Mouse (Mus musculus): ENCODE results near the gene Ankrd36.

Gene Ankrd36

DNA sequence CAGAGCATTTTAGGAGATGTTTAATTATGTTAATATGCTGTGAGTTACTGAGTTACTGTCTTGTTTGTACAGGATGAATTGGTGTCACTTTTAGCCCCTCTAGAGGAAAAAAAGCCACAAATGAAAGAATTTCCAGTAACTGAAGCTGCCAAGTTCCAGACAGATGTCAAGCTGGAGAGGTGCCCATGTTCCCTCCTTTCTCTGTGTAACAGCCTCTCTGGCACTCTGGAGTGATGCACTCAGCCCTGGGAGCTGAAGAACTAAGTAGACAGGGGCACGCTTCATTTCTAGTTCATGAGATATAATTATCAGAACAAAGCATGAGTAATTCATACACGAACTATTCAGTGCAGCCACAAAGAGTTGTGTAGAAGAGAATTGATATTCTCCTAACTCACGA, 45.0 kb downstream of the Ankrd36 start:
- in situ Hi-C loops (cut with MboI; ENCODE audit: unreplicated experiment in 2 of 2): loop anchor here (10.0 to 25.0 kb wide), 2 partner anchors 50 to 1673 kb away; partner anchors contain the start of gene Ankrd36 (in 1 of the 2)

DNA sequence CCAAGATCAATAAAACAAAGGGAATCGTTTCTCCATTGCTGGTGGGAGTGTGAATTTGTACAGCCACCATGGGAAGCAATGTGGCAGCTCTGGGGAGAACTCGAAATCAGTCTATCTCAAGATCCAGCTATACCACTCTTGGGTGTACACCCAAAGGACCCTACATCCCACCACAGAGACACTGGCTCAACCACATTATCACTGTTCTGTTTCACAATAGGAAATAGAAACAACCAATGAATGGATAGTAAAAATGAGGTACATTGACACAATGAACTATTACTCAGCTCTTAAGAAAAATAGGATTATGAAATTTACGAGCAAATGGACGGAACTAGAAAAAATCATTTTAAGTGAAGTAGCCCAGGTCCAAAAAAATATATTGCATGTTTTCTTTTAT, 55.6 kb downstream of the Ankrd36 start:
- in situ Hi-C loops (cut with MboI; ENCODE audit: unreplicated experiment in 2 of 2): loop anchor here (5.0 to 25.0 kb wide), 4 partner anchors 78 to 338 kb away; partner anchors contain the start of gene Ccdc117 (in 1 of the 2)

DNA sequence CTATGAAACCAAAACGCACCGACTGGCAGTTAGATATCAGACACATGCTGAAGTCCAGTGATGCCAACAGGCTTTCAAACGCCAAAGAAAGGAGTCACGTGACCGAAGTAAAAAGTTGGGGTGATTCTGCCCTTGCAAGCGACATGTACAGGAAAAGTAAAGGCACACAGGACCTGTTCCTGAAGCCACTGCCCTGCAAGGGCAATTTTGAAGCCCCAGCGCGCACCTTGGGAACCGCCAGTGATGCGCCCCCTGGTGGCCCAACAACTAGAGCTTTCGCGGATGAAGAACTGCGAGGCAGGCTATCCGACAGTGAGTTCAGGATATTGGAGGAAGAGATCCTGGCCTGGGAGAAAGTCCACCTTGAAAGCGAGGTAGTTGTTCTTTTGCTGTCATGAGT, 59.5 kb downstream of the Ankrd36 start:
- in situ Hi-C loops (cut with MboI; ENCODE audit: unreplicated experiment in 2 of 2): loop anchor here (5.0 to 25.0 kb wide), 4 partner anchors 82 to 342 kb away; partner anchors contain the start of gene Ccdc117 (in 1 of the 2)

DNA sequence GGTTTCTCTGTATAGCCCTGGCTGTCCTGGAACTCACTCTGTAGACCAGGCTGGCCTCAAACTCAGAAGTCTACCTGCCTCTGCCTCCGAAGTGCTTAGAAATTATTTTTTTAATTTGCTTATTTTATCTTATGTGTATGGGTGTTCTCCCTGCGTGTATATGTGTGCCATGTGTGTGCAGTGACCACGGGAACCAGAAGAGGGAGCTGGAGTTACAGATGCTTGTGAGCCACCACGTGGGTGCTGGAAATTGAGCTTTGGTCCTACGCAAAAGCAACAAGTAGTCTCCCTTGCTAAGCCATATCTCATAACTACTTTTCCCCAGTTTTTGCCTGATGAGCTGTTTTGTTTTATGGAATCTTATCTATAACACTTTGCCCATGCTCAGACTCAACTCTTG, 73.6 kb downstream of the Ankrd36 start:
- in situ Hi-C loops (cut with MboI; ENCODE audit: unreplicated experiment in 2 of 2): loop anchor here in 1 of 2 experiments (25.0 kb wide), 1 partner anchor 356 kb away; no protein-coding TSS in a partner anchor

DNA sequence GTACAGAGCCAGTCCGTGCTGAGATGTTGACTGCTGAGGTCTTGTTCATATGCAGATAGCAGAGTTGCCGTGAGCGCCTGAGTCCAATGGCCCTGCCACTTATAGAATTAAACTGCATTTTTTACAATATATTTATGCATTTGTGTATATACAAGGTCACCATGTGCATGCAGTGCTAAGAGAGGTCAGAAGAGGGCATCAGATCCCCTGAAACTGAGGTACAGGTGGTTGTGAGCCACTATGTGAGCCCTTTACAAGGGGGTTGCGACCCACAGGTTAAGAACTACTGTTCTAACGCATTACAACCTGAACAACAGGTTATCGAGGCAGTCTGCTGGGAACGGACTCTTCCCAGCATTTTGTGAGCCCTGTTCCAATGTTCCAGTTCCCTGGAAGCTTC, 80.8 kb downstream of the Ankrd36 start:
- in situ Hi-C loops (cut with MboI; ENCODE audit: unreplicated experiment in 2 of 2): loop anchor here in 1 of 2 experiments (10.0 kb wide), 2 partner anchors 124 to 264 kb away; no protein-coding TSS in a partner anchor

DNA sequence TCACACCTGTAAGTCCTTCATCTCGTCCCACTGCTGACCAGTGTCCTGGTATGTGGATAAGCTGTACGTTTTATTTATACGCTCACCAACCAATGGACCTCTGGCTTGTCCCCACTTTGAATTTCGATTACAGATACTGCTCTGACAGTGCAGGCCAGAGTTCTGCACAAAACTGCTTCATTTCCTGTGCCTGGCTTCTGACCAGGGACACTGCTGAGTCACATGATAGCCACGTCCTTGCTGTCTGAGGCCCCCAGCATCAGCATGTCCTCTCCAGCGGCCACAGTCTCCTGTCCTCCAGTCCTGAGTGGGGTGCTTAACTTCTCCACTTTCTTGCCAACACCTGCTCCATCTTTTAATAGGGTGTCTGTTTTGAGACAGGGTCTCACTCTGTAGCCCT, 113.1 kb downstream of the Ankrd36 start:
- in situ Hi-C loops (cut with MboI; ENCODE audit: unreplicated experiment in 2 of 2): no loop called here

DNA sequence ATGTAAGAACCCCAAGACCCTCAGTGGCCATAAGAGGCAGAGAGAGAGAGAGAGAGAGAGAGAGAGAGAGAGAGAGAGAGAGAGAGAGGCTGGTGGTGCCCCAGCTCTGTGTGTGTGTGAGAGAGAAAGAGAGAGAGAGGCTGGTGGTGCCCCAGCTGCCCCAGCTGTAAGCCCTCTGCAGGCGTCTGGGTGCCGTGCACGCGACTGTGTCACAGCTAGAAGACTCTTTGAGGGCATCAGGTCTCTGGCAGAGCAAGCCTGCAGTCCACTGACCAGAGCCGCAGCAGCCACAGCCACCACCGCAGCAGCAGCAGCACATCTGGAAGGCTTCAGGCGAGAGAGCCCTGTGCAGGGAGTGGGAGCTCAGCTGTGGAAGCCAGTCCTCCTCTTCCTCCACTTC, 114.8 kb downstream of the Ankrd36 start:
- in situ Hi-C loops (cut with MboI; ENCODE audit: unreplicated experiment in 2 of 2): no loop called here

DNA sequence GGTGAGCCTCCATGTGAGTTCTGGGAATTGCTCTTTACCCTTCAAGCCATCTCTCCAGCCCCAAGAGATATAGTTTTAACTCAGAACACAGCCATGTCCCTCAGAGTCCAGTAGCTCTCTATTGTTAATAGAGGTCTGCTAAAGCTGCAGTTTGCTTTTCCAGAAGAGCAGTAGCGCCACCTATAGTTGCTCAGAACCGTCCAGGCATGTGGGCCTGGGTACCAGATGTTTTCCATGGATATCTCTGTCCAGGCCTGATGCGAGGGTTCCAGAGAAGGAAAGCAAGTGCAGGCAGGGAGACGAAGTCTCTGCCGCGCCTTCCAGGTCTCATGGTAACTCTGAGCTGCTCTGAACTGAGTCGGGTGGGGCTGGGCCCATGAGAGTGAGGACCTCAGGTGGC, 122.3 kb downstream of the Ankrd36 start:
- in situ Hi-C loops (cut with MboI; ENCODE audit: unreplicated experiment in 2 of 2): no loop called here

DNA sequence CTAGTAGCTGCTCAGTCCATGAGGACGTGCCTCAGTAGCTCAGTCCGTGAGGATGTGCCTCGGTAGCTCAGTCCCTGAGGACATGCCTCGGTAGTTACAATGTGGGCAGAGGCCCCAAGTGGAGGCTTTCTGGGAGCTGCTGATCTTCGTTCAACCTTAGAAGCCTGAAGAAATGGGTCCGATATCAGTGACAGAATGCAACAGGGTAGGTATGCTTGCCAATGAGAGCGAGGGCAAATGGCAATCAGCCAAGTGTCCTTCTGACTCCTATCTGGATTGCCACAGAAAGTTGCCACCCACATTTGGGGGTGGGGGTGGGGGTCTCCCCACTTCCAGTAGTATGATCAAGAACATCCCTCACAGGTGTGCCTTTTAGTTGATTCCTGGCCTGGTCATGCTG, 131.3 kb downstream of the Ankrd36 start:
- in situ Hi-C loops (cut with MboI; ENCODE audit: unreplicated experiment in 2 of 2): no loop called here

DNA sequence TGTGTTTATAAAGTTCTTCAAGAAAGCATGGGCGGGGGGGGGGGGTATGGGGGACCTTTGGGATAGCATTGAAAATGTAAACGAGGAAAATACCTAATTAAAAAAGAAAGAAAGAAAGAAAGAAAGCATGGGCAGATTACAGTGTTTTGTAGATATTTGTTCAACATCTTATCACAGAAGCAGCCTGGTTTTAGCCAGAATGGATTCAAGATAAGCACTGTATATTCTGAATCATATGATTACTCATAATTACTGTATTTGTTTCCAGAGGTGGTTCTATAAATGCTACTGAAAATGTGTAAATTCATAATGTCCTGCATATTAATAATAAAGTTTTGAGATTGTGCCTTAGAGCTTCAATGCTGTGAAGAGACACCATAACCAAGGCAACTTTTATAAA, 131.8 kb downstream of the Ankrd36 start:
- in situ Hi-C loops (cut with MboI; ENCODE audit: unreplicated experiment in 2 of 2): no loop called here

DNA sequence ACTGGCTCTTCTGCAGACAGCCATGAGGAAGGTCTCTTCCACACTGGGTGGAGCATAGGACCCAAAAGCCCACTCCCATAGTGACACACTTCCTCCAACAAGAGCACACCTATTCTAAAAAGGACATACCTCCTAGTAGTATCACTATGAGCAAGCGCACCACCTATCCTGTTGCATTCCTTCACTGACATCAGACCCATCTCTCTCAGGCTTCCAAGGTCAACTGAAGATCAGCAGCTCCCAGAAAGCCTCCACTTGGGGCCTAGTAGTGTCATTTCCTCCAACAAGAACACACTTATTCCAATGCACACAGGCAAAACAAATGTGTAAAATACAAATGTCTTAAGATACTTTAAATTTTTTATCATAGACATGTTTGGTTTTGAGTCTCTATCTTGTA, 132.3 kb downstream of the Ankrd36 start:
- in situ Hi-C loops (cut with MboI; ENCODE audit: unreplicated experiment in 2 of 2): no loop called here

DNA sequence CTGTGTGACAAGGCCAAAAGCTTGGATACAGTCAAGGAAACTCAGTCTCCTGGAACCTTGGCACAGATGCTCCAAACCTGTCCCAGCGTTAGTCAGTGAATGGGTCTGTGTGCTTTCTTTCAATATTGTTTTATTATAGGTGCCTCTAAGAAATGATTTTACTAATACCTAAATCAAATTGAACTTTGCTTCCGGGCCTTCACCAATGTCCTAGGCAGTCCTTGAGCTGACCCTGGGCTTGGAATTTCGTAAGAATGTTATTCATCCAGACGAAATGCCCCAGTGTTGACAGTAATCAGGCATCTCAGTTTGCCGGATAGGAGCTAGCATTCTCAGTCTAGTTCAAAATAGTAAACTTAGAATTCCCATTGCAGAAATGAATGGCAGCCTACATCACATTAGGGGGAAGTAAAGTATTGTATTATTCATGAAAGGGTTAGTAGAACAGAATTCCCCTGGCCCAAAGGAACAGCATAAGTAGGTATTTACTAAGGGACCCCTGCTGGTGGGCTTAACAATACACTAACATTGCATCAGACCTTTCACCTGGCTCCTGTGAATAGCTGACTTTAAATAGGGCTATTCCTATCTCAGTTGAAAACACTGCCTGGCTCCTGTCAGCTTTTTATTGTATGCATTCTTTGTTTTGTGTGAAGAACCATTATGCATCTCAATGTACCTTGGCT, 132.9 kb downstream of the Ankrd36 start:
- in situ Hi-C loops (cut with MboI; ENCODE audit: unreplicated experiment in 2 of 2): no loop called here

DNA sequence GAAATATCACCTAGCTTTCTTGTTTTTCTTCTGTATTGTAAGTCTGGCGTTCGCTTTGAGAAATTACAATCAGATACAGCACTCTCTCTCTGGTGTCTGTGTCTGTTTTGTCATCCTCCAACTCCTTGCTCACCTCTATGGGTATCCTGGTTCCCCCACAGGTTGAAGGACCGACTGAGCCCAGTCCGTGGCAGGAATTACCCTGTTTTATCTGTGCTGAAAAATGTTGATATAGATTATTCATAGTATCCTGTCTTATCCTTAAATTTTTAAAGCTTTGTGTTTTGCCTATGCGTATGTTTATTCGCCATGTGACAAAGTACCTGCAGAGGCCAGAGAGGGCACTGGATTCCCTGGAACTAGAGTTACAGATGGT, 133.5 kb downstream of the Ankrd36 start:
- in situ Hi-C loops (cut with MboI; ENCODE audit: unreplicated experiment in 2 of 2): no loop called here

DNA sequence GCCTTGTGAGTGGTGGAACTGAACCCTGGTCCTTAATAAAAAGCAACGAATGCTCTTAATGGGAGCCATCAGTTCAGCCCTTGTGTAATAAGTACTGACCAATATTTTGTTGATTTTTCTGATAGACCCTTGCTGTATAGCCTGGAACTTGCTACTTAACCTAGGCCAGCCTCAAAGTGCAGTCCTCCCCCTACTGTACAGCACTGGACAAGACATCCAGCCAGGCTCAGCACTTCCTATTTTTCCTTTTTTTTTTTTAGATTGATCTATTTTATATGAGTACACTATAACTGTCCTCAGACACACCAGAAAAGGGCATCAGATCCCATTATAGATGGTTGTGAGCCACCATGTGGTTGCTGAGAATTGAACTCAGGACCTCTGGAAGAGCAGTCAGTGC, 133.9 kb downstream of the Ankrd36 start:
- in situ Hi-C loops (cut with MboI; ENCODE audit: unreplicated experiment in 2 of 2): no loop called here

DNA sequence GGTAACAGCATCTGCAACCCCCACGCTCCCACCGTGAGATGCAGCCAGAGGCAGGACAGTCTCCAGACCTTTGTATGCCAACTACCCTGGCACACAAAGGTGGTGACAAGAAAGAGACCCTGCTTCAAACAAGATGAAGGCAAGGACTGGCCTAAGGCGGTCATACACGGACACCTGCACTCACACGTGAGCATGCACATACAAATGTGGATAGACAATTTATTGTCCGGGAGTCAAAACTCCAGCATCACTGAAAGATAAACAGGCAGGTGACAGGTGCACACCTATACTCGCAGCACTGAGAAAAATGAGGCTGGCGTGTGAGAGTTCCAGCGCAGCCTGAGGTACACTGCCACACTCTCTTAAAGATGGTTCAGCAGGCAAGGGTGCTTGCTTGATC, 136.5 kb downstream of the Ankrd36 start:
- in situ Hi-C loops (cut with MboI; ENCODE audit: unreplicated experiment in 2 of 2): no loop called here

DNA sequence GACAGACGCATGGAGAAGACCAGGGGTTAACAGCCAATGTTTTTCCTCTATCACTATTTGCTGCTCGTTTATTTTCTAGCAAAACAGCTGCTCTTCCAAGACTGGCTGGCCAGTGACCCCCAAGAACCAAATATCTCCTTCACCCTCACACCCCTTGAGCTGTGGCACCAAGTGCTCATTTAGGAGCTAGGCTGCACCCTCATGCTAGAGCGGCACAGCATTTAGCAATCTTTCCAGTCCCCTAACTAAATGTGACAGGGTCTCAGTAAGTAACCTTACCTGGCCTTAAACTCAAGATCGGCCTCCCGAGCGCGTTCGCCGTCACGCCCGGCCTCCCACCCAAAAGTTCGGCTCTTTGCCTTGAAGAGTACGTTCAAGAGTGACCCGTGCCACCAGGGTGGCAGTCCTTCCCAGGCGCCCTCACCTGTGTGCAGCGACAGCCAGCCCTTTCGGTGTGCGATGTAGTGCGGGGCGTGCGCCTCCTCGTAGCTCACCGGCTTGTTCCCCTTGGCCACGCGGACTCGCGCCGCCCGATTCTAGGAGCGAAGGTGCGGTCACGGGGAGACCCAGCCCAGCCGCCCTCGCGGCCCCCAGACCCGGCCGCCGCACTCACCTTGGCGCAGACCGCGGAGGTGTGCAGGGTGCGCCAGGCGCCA, 137.5 kb downstream of the Ankrd36 start:
- in situ Hi-C loops (cut with MboI; ENCODE audit: unreplicated experiment in 2 of 2): no loop called here

DNA sequence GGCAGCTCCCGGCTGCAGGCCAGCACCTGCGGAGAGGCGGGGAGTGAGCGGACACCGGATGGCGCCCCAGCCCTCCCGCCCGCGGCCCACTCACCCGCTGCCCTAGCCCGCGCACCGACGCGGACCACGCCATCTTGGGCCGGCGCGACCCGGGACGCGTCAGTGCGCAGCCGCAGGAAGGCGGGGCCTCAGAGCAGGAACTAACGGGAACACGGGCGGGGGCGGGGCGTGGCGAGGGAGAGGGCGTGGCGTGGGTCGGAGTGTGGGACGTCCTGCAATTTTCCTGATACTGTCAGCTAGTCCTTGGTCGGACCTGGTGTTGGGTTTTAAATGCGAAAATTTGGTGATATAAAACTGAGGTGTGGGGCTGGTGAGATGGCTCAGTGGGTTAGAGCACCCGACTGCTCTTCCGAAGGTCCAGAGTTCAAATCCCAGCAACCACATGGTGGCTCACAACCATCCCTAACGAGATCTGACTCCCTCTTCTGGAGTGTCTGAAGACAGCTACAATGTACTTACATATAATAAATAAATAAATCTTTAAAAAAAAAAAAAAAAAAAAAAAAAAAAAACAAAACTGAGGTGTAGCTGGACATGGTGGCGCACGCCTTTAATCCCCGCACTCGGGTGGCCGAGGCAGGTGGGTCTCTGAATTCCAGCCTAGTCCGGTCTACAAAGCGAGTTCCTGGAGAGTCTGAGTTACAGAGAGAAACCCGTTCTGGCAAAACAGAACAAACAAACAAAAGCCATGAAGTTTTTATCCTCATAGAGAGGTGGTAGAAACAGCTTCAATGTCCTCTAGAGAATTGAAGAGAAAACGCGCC, 138.3 kb downstream of the Ankrd36 start:
- in situ Hi-C loops (cut with MboI; ENCODE audit: unreplicated experiment in 2 of 2): no loop called here

DNA sequence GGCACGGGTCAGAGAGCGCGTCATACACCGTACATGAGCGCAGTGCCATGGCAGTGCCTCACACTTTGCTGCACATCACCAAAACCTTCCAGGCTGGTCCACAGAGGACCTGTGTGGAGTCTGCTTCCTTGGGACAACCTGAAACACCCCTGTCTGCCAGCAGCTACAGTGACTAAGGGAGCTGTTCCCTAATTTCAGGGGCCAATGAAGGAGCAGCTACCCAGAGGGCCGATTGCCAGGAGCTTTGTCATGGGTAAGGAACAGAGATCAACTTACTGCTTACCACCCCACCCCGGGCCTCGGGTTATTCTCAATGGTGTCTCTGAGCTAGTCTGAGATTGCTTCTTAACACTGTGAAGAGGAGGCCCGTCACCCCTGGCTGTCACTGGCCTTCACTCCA, 145.7 kb downstream of the Ankrd36 start:
- in situ Hi-C loops (cut with MboI; ENCODE audit: unreplicated experiment in 2 of 2): no loop called here

DNA sequence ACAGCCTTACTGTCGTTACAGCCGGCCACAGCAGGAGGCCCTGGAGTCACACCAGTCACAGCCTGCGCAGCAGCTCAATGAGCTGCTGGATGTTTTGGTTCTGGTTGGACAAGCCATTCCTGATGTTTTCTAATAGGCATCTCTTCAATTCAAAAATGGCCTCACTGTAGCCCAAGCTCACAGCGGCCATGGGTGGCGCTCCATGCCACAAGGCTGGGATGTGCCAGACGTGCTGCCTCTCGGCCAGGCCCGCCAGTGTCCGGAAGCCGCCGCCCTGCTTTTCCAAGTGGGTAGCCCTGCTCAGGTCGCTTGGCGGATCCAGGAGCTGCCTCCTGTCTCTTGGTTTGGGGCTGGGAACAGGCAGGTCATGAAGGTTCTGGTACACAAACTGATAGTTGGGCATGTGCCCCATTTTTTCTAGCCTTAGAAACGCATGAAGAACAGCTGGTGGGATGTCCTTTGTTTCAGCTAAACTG, 146.2 kb downstream of the Ankrd36 start, which contains the start of gene Mrps24:
TSS of gene Mrps24 (minus strand) at position 51 of the 476 bp plus-strand sequence.
- in situ Hi-C loops (cut with MboI; ENCODE audit: unreplicated experiment in 2 of 2): no loop called here

DNA sequence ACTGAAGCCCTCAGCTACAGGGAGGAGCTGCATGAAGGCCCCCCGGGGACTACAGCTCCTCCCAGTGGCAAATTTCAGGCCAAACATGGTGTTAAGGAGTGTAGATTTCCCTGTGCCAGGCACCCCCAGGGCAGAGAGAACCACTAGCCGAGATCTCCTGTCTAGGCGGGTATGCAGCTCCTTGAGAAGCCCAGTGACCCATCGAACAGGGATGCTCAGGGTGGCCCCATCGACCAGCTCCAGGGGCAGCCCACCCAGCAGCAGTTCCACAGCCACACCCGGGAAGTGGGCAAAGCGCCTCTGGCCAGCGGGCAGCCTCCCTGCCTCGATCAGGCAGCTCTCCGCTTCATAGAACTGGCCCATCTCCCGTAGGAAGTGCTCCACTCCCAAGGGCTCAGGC, 146.8 kb downstream of the Ankrd36 start:
- in situ Hi-C loops (cut with MboI; ENCODE audit: unreplicated experiment in 2 of 2): no loop called here

Data from v-Abl transformed pro-B cells (cell line).